Mouse (Mus musculus) liver, embryonic 14 days (tissue): Measurements from ENCODE around the gene Gpr143. TPM values are rescaled to one million over a fixed set of nuclear protein-coding genes. Genes with fewer than 3 reads are reported as not detected.

Experiments used
- polyA plus RNA-seq: library from polyadenylated mRNA; depleted of rRNA; stranded (reverse); fragments of >200 nt; gene quantifications from 2 replicates; pipeline ENCODE4 v1.2.3, GENCODE M21; 2012; rRNA removed

The Gpr143 gene
- 0.03 TPM in 2 replicates for polyA plus RNA-seq

DNA sequence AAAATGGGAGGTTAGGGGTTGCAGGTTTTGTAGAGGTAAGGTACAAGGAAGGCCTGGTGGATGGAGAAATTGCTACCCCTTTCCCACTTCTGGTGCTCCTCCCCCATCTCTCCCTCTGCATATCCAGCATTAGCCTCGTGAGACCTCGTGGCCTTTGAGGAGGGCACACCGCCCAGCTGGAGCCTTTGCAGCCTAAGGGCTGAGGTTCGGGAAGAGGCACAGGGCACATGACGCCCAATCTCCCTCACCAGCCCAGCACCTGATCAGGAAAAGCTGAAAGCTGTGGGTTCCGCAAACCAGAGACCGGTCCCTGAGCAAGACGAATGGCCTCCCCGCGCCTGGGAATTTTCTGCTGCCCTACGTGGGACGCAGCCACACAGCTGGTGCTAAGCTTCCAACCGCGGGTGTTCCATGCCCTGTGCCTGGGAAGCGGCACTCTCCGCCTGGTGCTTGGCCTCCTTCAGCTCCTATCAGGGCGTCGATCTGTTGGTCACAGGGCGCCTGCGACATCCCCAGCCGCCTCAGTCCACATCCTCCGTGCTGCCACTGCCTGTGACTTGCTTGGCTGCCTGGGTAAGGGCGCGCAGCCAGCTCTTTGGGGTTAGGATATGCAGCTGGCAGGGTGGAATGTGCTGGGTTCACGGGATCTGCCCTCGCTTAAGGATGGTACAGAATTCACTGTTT lies at the start of gene Gpr143:
TSS of gene Gpr143 (plus strand) at position 202 of the 684 bp plus-strand sequence.

DNA sequence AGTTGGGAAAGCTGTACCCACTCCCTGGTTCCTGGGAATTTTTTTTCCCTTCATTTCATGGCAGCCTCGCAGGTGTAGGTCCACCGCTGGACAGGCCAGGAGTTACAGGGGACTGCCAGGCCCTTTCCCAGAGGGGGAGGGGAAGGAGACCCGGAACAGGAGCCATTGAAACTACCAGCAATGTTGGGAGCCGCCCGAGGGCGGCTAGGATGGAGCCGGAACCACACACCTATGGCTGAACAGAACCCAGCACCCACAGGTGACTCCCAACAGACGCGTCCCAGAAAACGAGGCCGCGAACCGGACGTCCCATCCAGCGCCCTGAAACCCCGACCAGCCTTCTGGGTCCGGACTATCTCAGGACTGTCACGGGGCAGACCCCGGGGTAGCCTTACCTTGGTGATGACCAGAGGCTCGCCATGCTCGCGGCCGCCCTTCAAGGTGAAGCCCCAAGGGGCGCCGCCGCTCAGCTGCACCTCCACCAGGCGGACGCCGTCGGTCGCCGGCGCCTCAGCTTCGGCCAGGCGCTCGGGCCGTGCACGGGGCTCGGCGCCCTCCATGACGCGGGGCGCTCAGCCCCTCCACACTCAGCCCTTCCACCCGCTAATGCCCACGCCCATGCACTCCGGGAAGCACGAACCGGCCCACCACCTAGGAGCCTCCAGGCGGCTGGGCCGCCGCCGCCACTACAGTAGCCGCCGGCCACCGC lies 12.7 kb upstream of the Gpr143 start, which contains the start of gene Shroom2:
TSS of gene Shroom2 (minus strand) at position 575 of the 709 bp plus-strand sequence.

Other genes starting within 250 kb of the Gpr143 start
- not detected in 2 replicates for gene Cldn34a, start 218.6 kb upstream of the Gpr143 start, polyA plus RNA-seq
- gene Shroom2, start 12.5 kb upstream of the Gpr143 start, polyA plus RNA-seq = 1.1 TPM in 2 replicates
- 0.19 and 0.22 TPM in 2 replicates for gene Usp51, start 224.5 kb downstream of the Gpr143 start, polyA plus RNA-seq